Mouse (Mus musculus) cerebellum, adult 8-10 months (tissue): Measurements from ENCODE around the gene Ppp3cb.

ENCODE experiments used
- DNase-seq: peaks from one replicate; pipeline ENCODE4 v3.0.0; 2022

Gene Ppp3cb

GRCm38 (mm10) chr14:20479291-20480194 is 66.8 kb downstream of the Ppp3cb start, which contains the start of gene Anxa7:
Gene Anxa7, minus strand, starts transcription at chr14:20480133.
- DNase-seq: peak; percentile 61

GRCm38 (mm10) chr14:20478801-20479200 is 67.6 kb downstream of the Ppp3cb start:
- no peak for DNase-seq

- no peak for DNase-seq
Observed at GRCm38 (mm10) chr14:20478385-20478784, 68.0 kb downstream of the Ppp3cb start.

- no peak for DNase-seq
Observed at GRCm38 (mm10) chr14:20477261-20478025, 68.9 kb downstream of the Ppp3cb start.

GRCm38 (mm10) chr14:20460216-20460615 is 86.2 kb downstream of the Ppp3cb start:
- no peak for DNase-seq

- DNase-seq: no peak
Observed at GRCm38 (mm10) chr14:20458378-20458777, 88.0 kb downstream of the Ppp3cb start.

GRCm38 (mm10) chr14:20452929-20453328 is 93.4 kb downstream of the Ppp3cb start:
- no peak for DNase-seq

- no peak for DNase-seq
Observed at GRCm38 (mm10) chr14:20451765-20452331, 94.5 kb downstream of the Ppp3cb start, which contains the start of gene Cfap70. Gene Cfap70, minus strand, starts transcription at chr14:20452226.

GRCm38 (mm10) chr14:20451302-20451701 is 95.1 kb downstream of the Ppp3cb start:
- DNase-seq: no peak
